Mouse (Mus musculus): ENCODE data around the gene Stx5a. TPM values are rescaled to one million over a fixed set of nuclear protein-coding genes. Genes with fewer than 3 reads are reported as not detected.

The Stx5a gene
- polyA plus RNA-seq (2015; fragmentation: Nextera tagmentation; extraction: Ambion mirVana): 86.2 and 95.5 TPM in 2 replicates

DNA sequence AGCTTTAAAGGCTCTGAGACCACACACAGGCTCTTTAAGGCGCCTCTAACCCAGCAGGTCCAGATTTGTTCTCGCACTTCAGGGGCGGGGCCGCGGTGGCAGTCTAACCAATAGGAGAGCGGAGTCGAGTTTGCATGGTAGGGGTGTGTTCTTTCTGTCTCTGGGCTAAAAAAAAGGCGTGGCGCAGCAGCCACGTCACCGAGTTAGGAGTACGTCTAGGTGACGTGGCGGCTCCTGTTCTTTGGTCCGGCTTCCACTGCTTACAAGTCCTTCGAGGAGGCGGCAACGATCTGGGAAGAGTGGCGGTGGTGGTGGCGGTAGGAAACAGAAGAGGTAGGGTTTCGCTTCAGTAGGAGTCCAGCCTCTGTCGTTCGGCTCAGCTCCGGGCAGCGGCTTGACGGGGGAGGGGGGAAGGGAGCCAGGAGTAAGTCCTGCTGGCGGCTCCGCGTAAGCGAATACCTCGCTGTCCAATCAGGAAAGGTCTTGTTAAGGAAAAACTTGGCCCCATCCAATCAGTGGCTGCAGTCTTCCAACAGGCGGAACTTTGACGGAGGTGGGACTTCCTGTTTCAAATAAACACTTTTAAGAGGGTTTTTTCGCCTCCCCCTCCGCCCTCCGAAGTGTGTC lies at the start of gene Stx5a:
Gene Stx5a (plus strand): TSS at position 171 of the 627 bp plus-strand sequence.

DNA sequence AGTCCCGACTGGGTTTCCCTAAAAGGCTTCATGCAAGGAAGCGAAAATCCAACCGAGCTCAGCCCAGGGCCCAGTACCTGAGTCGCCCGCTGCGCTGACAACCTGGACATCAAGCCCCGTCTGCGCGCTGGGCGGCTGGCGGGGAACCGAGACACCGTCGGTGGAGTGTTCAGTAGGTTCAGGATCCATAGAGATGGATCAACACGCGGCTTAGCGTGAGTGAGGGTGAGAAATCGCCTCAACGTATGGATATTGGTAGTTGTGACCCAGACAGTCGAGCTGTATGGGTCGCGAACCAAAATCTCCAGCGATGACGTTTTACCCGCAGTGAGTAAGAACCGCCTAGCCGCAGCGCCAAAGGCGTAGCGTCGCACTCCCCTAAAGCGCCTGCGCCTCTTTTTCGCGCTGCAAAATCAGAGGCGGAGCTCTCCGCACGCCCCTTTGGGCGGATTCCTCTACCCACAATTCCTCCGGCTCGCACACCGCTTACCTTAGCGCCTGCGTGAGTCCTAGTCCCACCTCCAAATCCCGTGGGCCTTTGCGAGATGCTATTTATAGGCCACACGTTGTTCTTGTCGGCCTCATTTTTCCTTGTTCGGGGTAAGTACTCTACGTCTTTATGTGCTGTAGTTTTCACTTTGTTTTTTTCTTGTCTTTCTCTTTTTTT lies 18.2 kb upstream of the Stx5a start, which contains the start of gene Slc3a2:
Gene Slc3a2 (minus strand): TSS at position 463 of the 667 bp plus-strand sequence.

DNA sequence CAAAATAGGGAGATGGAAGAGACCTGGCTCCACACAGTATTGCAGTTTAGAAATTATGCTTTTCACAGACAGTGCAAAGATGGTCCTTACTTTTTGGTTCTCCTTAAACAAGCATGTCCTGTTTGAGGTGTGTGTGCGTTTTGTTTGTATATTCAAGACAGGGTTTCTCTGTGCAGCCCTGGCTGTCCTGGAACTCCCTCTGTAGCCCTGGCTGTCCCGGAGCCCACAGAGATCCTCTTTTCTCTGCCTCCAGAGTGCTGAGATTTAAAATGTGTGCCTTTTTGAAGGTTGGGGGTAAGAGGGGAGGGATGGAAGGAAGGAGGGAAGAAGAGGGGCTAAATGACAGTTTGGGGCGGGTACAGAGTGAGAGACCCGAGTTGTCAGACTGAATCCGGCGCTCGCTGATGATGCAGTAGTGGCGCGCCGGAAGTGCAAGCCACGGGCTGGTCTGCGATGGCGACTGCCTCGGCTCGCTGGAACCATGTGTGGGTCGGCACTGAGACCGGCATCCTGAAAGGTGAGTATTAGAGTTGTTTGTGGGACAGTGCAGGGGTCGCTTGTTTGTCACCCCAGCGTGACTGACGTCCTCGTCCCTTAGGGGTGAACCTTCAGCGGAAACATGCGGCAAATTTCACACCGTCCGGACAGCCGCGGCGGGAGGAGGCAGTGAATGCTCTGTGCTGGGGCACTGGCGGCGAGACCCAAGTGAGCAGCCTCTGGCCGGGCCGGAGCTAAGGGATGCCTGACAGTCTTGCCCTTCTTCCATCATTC lies 5.6 kb upstream of the Stx5a start, which contains the start of gene Wdr74:
Gene Wdr74 (plus strand): TSS at position 439 of the 771 bp plus-strand sequence.

DNA sequence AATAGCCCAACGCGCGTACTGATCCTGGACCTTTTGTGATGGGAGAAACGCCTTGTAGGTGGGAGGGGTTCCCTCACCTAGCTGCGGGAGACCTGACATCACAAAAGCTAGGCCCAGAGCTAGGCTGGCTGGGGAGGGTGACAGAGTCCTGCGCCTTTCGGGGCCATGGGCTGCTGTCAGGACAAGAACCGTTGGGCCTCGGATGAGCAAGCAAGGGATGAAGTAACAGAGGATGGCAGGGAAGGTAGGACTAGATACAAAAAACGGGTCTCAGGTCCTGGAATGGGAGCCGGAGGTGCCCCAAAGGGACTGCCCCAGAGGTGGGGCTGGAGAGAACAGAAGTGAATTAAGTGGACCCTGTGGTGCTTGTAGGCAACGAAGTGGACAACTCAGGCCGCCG lies 610 bp upstream of the Stx5a start, which contains the start of gene 1700092M07Rik:
Gene 1700092M07Rik (plus strand): TSS at position 116 of the 400 bp plus-strand sequence.

DNA sequence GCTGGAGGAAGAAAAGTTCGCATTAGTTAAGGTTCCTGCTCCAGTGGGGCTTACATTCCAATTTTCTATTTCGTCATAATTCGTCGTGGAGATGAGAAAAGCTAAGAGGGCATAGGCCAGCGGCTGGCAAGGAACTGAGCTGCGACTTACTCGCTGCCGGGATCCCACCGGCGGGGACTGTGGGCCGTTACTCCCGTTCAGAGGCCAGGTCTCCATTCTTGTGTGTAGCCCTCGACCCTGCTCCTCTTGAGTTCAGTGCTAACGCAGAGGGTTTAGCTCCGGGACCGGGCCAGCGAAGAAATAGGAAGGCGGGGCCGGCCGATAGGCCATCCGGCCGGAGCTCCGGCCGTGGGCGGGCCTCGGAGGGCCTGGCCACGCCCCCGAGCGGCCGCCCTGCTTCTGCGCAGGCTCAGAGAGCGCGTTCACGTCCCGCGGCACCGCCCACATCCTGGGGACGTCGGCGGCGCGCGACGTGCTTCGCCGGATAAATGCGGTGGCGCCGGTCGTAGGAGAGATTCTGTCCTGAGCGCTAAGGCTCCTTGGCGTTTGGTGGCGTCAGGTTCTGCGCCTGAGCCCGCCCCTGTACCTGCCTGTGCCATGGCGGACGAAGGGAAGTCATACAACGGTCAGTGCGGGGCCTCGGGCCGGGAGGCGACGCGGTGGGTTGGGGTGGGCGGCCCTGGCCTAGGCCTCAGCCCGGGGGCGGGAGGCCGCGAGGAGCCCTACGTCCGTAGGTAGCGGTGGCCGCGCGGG lies 15.6 kb downstream of the Stx5a start, which contains the start of gene Nxf1:
Gene Nxf1 (plus strand): TSS at position 439 of the 753 bp plus-strand sequence.

DNA sequence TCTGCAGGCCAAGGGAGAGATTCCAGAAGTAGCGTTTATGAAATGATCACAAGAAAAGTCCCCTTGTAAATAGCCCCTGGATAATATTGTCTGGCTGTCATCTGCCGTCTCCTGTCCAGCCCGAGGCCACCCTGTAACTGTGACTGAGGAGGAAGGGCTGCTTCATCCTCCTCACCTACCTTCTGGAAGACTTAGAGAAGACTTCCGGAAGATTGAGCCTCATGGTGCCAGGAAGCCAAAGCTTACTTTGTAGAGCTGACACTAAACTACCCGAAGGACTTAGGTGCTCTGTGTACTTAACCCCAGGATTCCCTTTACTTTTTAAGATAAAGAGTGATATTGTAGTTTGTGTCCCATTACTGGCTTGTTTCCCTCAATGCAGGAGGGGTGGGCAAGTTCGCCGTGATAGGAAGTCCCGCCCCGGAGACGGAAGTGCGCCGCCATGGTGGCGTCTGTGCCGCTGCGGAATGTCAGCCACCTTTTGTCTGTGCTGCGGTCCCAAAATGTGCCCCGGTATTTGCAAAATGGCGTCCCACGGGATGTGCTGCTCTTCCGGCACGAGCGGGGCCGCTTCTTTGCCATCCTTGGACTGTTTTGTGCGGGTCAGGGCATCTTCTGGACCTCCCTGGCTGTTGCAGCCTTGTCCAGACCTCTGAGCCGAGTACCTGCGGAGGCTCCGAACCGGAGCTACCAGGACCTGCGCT lies 29.5 kb downstream of the Stx5a start, which contains the start of gene Tmem223:
Gene Tmem223 (plus strand): TSS at position 430 of the 704 bp plus-strand sequence.

DNA sequence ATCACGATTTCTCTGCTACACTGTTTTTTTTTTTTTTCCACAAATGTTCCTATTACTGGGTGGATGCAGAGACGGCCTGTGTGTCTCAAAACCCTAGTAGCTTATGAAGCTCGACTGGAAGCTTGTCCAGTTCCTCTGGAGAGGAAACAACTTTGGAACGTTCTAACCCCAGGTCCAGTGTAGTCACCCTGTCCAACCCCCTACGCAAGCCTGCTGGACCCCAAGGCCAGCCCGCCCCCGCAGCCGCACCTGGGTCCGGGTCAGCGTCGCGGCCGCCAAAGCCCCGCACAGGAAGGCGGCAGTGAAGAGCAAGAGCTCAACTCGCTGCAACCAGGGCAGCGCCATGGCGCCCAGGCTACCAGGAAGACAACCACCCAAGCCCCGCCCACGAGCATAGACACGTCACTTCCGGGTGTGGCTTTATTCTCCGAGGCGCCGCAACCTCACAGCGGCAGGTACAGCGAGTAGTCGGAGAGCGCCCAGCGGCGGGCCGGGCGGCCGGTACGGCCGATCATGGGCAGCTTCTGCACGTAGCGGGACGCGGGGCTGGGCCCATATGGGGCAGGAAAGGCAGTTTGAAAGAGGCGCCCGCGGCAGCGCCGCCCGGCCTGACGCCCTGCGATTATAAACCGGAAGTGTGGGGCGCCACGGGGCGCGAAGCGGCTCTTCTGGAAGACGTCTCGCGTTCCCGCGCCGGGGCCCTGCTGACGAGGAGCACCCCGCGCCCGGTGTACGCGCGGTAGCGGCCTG lies 33.0 kb downstream of the Stx5a start, which contains the start of gene Tmem179b:
Gene Tmem179b (minus strand): TSS at position 382 of the 750 bp plus-strand sequence.

DNA sequence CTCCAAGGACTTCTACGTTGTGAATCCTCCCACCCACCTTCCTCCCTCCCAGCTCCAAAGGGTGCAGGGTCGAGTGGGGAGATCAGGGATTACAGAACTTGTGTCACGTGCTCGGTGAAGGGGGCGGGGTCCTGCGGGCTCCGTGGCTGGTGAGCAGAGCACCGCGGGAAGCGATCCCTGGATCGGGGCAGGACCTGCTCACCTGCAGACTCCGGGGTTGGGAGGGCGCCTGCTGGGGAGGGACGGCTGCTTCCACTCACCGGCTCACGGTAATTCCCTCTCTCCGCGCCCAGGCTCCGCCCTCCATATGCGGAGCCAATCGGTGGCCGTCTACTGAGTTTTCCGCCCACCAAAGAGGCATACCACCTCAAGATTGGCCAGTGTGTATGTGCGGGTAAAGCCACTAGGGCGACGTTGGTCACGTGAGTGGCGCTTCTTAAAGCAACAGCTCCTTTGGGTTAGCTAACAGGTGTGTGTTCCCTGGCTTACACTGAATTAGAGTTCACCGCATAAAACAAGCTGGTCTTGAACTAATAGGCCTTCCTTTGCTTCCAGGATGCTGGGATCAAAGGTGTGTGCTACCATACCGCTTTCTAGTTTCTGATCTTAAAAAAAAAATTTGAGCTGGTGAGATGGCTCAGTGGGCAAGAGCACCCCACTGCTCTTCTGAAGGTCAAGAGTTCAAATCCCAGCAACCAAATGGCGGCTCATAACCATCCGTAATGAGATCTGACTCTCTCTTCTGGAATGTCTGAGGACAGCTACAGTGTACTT lies 45.0 kb downstream of the Stx5a start, which contains the start of gene Taf6l:
Gene Taf6l (minus strand): TSS at position 410 of the 774 bp plus-strand sequence.

DNA sequence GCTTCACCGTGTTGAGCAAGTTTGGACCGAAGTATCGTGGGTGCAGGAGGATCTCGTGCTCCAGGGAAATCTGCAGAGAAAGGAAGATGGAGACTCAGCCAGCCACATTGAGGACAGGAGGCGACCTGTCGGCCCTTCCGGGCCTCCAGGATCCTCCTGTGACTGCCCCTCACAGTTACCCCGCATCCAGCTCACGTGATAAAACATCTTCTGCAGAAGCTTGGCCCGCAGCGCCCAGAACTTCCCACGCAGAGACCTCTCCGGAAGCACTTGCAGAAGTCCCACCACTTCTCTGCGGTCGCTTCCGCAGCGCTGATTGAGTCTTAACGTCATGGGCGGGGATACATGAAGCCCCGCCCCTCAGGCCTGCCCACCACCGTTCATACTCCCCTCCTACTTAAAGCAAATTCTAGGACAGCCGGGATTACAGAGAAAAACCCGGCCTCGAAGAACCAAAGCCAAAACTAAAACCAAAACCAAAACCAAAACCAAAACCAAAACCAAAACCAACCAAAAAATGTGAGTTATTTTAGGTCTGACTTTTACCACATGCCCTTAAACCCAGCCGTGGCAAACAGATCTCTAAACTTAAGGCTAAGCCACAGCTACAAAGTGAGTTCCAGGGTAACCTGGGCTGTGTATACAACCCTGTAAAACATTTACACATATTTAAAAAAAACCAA lies 57.2 kb downstream of the Stx5a start, which contains the start of gene Polr2g:
Gene Polr2g (minus strand): TSS at position 314 of the 683 bp plus-strand sequence.

DNA sequence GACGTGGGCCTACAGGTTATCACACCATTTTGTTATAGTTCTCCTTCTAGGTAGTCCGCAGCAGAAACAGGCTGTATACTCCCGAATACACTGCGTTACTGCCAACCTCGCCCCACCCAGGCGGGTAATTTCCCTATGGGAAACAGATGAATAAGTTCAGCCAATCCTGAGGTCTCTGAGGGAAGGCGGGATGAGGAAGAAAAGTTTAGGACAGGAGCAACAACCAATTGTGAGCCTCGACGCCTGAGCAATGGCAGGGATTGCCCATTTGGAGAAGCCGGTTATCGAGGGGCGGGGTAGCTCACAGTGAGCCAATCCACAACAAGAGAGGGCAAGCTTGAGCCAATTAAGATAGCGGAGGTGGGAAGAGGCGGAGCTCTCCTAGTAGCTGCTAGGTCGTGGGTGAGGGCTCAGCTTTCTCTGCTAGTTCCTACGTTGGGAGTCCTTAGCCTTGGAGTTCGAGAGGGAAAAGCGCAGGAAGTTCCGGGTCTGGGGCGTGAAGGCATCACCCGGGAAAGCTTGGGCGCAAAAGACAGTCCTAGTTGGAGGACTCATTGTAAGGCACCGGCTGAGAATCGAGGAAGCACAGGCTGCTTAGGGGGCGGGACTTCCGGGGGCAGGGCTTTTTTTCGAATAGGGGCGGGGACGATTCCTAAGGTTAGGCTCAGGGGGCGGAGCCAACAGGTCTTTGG lies 61.1 kb downstream of the Stx5a start, which contains the start of gene Zbtb3:
Gene Zbtb3 (plus strand): TSS at position 426 of the 692 bp plus-strand sequence.

Small RNA genes within 50 kb of the gene (microRNA-seq; reads per million reads assigned to microRNA genes)
- gene Mir6992: not detected

Other genes starting within 250 kb of the Stx5a start
- 15.3 and 15.7 TPM in 2 replicates for gene Slc22a8, start 150.2 kb upstream of the Stx5a start, polyA plus RNA-seq (2015; fragmentation: Nextera tagmentation; extraction: Ambion mirVana)
- 1.7 and 2.9 TPM in 2 replicates for gene Slc22a6, start 123.4 kb upstream of the Stx5a start, polyA plus RNA-seq (2015; fragmentation: Nextera tagmentation; extraction: Ambion mirVana)
- gene Chrm1, start 77.6 kb upstream of the Stx5a start, polyA plus RNA-seq (2015; fragmentation: Nextera tagmentation; extraction: Ambion mirVana): 0.71 and 0.81 TPM in 2 replicates
- 178 and 184 TPM in 2 replicates for gene Slc3a2, start 18.0 kb upstream of the Stx5a start, polyA plus RNA-seq (2015; fragmentation: Nextera tagmentation; extraction: Ambion mirVana)
- gene Wdr74, start 5.6 kb upstream of the Stx5a start, polyA plus RNA-seq (2015; fragmentation: Nextera tagmentation; extraction: Ambion mirVana): 76.3 and 80.4 TPM in 2 replicates
- gene 1700092M07Rik, start 695 bp upstream of the Stx5a start, polyA plus RNA-seq (2015; fragmentation: Nextera tagmentation; extraction: Ambion mirVana): 0.85 and 2.0 TPM in 2 replicates
- 63.2 and 80.5 TPM in 2 replicates for gene Nxf1, start 15.7 kb downstream of the Stx5a start, polyA plus RNA-seq (2015; fragmentation: Nextera tagmentation; extraction: Ambion mirVana)
- 257 and 285 TPM in 2 replicates for gene Tmem223, start 29.6 kb downstream of the Stx5a start, polyA plus RNA-seq (2015; fragmentation: Nextera tagmentation; extraction: Ambion mirVana)
- gene Tmem179b, start 33.1 kb downstream of the Stx5a start, polyA plus RNA-seq (2015; fragmentation: Nextera tagmentation; extraction: Ambion mirVana): 31.8 and 35.1 TPM in 2 replicates
- 23.3 and 25.3 TPM in 2 replicates for gene Taf6l, start 45.0 kb downstream of the Stx5a start, polyA plus RNA-seq (2015; fragmentation: Nextera tagmentation; extraction: Ambion mirVana)
- gene Polr2g, start 57.2 kb downstream of the Stx5a start, polyA plus RNA-seq (2015; fragmentation: Nextera tagmentation; extraction: Ambion mirVana): 167 and 188 TPM in 2 replicates
- gene Zbtb3, start 61.1 kb downstream of the Stx5a start, polyA plus RNA-seq (2015; fragmentation: Nextera tagmentation; extraction: Ambion mirVana): 5.0 and 5.5 TPM in 2 replicates
- 45.1 and 45.3 TPM in 2 replicates for gene Ttc9c, start 77.9 kb downstream of the Stx5a start, polyA plus RNA-seq (2015; fragmentation: Nextera tagmentation; extraction: Ambion mirVana)
- 6.9 and 7.5 TPM in 2 replicates for gene Hnrnpul2, start 78.6 kb downstream of the Stx5a start, polyA plus RNA-seq (2015; fragmentation: Nextera tagmentation; extraction: Ambion mirVana)
- not detected in 2 replicates for gene AC129217.1, start 88.4 kb downstream of the Stx5a start, polyA plus RNA-seq (2015; fragmentation: Nextera tagmentation; extraction: Ambion mirVana)
- gene Bscl2, start 96.1 kb downstream of the Stx5a start, polyA plus RNA-seq (2015; fragmentation: Nextera tagmentation; extraction: Ambion mirVana): 124 and 129 TPM in 2 replicates
- 623 and 651 TPM in 2 replicates for gene Gng3, start 97.8 kb downstream of the Stx5a start, polyA plus RNA-seq (2015; fragmentation: Nextera tagmentation; extraction: Ambion mirVana)
- gene Lrrn4cl, start 109.4 kb downstream of the Stx5a start, polyA plus RNA-seq (2015; fragmentation: Nextera tagmentation; extraction: Ambion mirVana): 1.4 and 2.2 TPM in 2 replicates
- gene Ubxn1, start 130.1 kb downstream of the Stx5a start, polyA plus RNA-seq (2015; fragmentation: Nextera tagmentation; extraction: Ambion mirVana): 150 and 155 TPM in 2 replicates
- 70.9 and 75.2 TPM in 2 replicates for gene Uqcc3, start 139.5 kb downstream of the Stx5a start, polyA plus RNA-seq (2015; fragmentation: Nextera tagmentation; extraction: Ambion mirVana)
- 19.7 and 26.1 TPM in 2 replicates for gene Lbhd1, start 142.3 kb downstream of the Stx5a start, polyA plus RNA-seq (2015; fragmentation: Nextera tagmentation; extraction: Ambion mirVana)
- gene Gm49403, start 142.5 kb downstream of the Stx5a start, polyA plus RNA-seq (2015; fragmentation: Nextera tagmentation; extraction: Ambion mirVana): not detected in 2 replicates
- gene 1810009A15Rik, start 147.4 kb downstream of the Stx5a start, polyA plus RNA-seq (2015; fragmentation: Nextera tagmentation; extraction: Ambion mirVana): 43.2 and 44.0 TPM in 2 replicates
- gene Gm49416, start 147.5 kb downstream of the Stx5a start, polyA plus RNA-seq (2015; fragmentation: Nextera tagmentation; extraction: Ambion mirVana): 0.21 TPM in 1 of 2 replicates, not detected in the other
- gene Ints5, start 151.6 kb downstream of the Stx5a start, polyA plus RNA-seq (2015; fragmentation: Nextera tagmentation; extraction: Ambion mirVana): 21.7 and 23.3 TPM in 2 replicates
- gene Ganab, start 156.7 kb downstream of the Stx5a start, polyA plus RNA-seq (2015; fragmentation: Nextera tagmentation; extraction: Ambion mirVana): 47.1 and 53.9 TPM in 2 replicates
- gene B3gat3, start 179.0 kb downstream of the Stx5a start, polyA plus RNA-seq (2015; fragmentation: Nextera tagmentation; extraction: Ambion mirVana): 83.2 and 86.3 TPM in 2 replicates
- gene Rom1, start 187.9 kb downstream of the Stx5a start, polyA plus RNA-seq (2015; fragmentation: Nextera tagmentation; extraction: Ambion mirVana): 5.2 and 5.4 TPM in 2 replicates
- gene Eml3, start 188.1 kb downstream of the Stx5a start, polyA plus RNA-seq (2015; fragmentation: Nextera tagmentation; extraction: Ambion mirVana): 14.3 and 15.3 TPM in 2 replicates
- 58.6 and 60.1 TPM in 2 replicates for gene Mta2, start 200.5 kb downstream of the Stx5a start, polyA plus RNA-seq (2015; fragmentation: Nextera tagmentation; extraction: Ambion mirVana)
- 15.0 and 18.8 TPM in 2 replicates for gene Tut1, start 212.4 kb downstream of the Stx5a start, polyA plus RNA-seq (2015; fragmentation: Nextera tagmentation; extraction: Ambion mirVana)
- 250 and 257 TPM in 2 replicates for gene Eef1g, start 225.6 kb downstream of the Stx5a start, polyA plus RNA-seq (2015; fragmentation: Nextera tagmentation; extraction: Ambion mirVana)
- gene Ahnak, start 247.9 kb downstream of the Stx5a start, polyA plus RNA-seq (2015; fragmentation: Nextera tagmentation; extraction: Ambion mirVana): 9.2 and 15.0 TPM in 2 replicates